Mouse (Mus musculus): ENCODE data around the gene Hist1h2bj.

Hist1h2bj gene

GRCm38 (mm10) chr13:22014411-22014845 lies 28.6 kb upstream of the Hist1h2bj start:
- peak; percentile 17 for DNase-seq (ENCODE audit: low read depth, low spot score)

- DNase-seq (ENCODE audit: low read depth, low spot score): peak; percentile 94
Measured at GRCm38 (mm10) chr13:22015479-22016450, 27.2 kb upstream of the Hist1h2bj start.

DNA sequence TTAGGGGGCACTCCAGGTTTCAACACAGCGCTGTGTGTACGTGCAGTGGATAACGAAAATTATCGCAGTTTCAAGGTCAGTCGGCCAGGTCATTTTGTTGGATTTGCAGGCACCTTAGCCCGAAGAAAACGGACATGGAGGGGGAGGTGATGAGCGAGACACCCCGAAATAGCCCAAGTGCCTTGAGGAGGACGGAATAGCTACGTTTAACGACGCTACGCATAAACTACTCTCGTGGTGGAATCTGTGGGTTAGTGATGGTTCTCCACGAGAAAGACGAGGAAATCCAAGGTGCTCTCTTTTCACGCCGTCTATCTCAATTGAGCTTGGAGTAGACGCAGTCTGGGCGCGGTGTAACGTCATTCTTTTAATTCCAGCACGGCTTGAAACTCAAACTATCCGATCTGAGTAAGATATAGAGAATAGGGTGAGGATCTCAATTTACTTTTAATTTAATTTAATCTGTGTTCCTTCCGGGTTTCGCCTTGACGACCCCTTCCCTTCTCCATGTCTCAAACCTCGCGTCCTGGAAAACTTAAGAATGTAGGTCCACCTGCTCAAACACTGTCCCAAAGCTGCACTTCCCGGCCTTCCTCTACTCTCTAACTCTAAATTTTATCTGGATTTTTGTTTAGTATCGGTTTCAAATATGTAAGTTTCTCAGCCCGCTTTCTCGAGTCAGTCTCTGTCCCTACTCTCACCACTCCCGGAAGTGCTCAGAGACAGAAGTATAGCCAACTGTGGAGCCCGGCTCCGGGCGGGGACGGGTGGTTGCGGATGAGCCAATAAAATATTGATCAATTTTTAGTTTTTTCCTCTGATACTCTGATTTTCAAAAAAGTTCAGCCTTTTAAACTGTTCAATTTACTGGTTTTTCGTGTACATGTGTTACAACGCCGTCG lies 22.8 kb upstream of the Hist1h2bj start:
- peak; percentile 62 for DNase-seq (ENCODE audit: low read depth, low spot score)

- peak; percentile 57 for DNase-seq (ENCODE audit: low read depth, low spot score)
Measured at GRCm38 (mm10) chr13:22020901-22021339, 22.1 kb upstream of the Hist1h2bj start.

- DNase-seq (ENCODE audit: low read depth, low spot score): peak; percentile 27
Measured at GRCm38 (mm10) chr13:22021581-22021980, 21.4 kb upstream of the Hist1h2bj start.

- peak; percentile 85 for DNase-seq (ENCODE audit: low read depth, low spot score)
Measured at GRCm38 (mm10) chr13:22022241-22022640, 20.8 kb upstream of the Hist1h2bj start.

- peak; percentile 86 for DNase-seq (ENCODE audit: low read depth, low spot score)
Measured at GRCm38 (mm10) chr13:22026058-22027031, 16.7 kb upstream of the Hist1h2bj start.

- peak; percentile 90 for DNase-seq (ENCODE audit: low read depth, low spot score)
Measured at GRCm38 (mm10) chr13:22028673-22029460, 14.1 kb upstream of the Hist1h2bj start.

GRCm38 (mm10) chr13:22029928-22030327 lies 13.1 kb upstream of the Hist1h2bj start:
- no peak for DNase-seq (ENCODE audit: low read depth, low spot score)

GRCm38 (mm10) chr13:22030493-22030892 lies 12.5 kb upstream of the Hist1h2bj start:
- peak; percentile 69 for DNase-seq (ENCODE audit: low read depth, low spot score)

DNA sequence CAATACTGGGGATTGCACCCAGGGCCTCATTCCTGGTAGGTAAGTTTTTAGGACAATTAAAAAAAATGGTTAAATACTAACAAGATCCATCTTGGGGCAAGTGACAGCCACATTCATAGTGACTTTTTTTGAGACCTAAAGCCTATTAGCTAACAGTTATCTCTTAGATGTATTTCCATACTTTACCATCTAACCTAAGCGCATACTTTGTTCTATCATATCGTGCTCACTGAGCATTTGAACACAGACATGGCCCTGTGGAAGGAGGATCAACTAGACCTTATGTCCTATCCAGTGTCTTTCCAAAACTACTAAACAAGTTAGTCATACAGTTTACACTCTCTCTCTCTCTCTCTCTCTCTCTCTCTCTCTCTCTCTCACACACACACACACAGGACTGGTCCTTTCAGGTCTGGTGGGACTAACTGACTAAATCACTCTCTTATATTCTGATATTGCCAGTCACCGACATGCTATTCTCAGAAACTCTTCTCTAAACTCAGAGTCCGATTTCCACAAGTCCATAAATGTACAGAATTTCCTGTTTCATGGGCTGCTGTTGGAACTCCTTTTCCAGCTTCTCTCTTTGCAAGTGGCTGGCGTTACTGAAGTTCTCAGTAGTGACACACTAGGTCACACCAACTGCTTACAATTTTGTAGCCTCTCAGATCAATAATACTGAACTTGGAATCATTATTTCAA lies 9.1 kb upstream of the Hist1h2bj start:
- no peak for DNase-seq (ENCODE audit: low read depth, low spot score)

GRCm38 (mm10) chr13:22034443-22035266 lies 8.4 kb upstream of the Hist1h2bj start:
- no peak for DNase-seq (ENCODE audit: low read depth, low spot score)

- DNase-seq (ENCODE audit: low read depth, low spot score): peak; percentile 90
Measured at GRCm38 (mm10) chr13:22035267-22036148, 7.5 kb upstream of the Hist1h2bj start, which contains the start of the genes Hist1h2ah and Hist1h2bk. Gene Hist1h2ah (minus strand): TSS chr13:22035568. Gene Hist1h2bk (plus strand): TSS chr13:22035870.

- DNase-seq (ENCODE audit: low read depth, low spot score): peak; percentile 42
Measured at GRCm38 (mm10) chr13:22036149-22036956, 6.7 kb upstream of the Hist1h2bj start.

GRCm38 (mm10) chr13:22036986-22037385 lies 6.0 kb upstream of the Hist1h2bj start:
- DNase-seq (ENCODE audit: low read depth, low spot score): no peak

GRCm38 (mm10) chr13:22037415-22037814 lies 5.6 kb upstream of the Hist1h2bj start:
- DNase-seq (ENCODE audit: low read depth, low spot score): no peak

Measured in CD4-positive helper T cell, adult 2 months (primary cell).